Mouse (Mus musculus) kidney, adult 10 weeks (tissue): Measurements from ENCODE around the gene Nkiras2. TPM values are rescaled to one million over a fixed set of nuclear protein-coding genes. Genes with fewer than 3 reads are reported as not detected.

Source experiments
- polyA plus RNA-seq: library from polyadenylated mRNA; stranded (reverse); fragments of 350-450 nt; fragmentation: Illumina TruSeq; extraction: RNeasy Lipid Tissue Mini Kit (QIAGEN cat#74804); gene quantifications from one replicate; pipeline ENCODE4 v1.2.3, GENCODE M21; 2014; ENCODE audit warnings: low read depth, low replicate concordance

Nkiras2 gene
- 2.0 TPM for polyA plus RNA-seq

DNA sequence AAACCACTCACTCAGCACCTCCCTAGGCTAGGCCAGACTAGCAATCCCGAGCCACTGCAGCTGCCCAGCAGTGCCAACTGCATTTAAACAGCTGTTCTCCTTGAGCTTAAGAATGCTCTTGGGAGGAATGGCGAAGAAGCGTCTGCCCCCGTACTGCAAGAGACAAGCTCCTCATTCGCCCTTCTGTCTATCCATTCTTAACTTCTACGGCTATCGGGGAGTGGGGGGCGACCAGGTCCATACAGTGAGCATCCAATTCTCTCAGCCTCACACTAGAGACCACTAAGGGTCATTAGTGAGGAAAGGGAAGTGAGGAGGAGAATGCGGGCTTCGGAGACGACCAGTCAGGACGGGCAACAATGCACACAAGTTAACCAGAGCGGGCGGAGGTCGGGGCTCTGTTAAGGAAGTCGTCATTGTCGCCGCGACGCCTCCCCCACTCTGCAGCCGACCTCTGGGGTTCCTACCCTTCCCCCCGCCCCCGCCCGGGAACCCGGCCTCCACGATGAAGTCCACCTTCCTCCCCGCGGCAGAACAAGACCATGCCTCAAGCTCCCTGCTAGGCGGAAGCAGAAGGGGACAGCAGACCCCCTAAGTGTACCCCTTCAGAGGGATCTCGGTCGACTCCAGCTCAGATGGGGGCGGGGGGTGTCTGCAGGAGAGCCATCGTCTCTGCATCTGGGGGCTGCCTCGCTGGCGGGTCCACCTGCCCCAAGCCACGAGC lies at the start of gene Nkiras2:
Gene Nkiras2, plus strand, starts transcription at position 484 of the 724 bp plus-strand sequence.

DNA sequence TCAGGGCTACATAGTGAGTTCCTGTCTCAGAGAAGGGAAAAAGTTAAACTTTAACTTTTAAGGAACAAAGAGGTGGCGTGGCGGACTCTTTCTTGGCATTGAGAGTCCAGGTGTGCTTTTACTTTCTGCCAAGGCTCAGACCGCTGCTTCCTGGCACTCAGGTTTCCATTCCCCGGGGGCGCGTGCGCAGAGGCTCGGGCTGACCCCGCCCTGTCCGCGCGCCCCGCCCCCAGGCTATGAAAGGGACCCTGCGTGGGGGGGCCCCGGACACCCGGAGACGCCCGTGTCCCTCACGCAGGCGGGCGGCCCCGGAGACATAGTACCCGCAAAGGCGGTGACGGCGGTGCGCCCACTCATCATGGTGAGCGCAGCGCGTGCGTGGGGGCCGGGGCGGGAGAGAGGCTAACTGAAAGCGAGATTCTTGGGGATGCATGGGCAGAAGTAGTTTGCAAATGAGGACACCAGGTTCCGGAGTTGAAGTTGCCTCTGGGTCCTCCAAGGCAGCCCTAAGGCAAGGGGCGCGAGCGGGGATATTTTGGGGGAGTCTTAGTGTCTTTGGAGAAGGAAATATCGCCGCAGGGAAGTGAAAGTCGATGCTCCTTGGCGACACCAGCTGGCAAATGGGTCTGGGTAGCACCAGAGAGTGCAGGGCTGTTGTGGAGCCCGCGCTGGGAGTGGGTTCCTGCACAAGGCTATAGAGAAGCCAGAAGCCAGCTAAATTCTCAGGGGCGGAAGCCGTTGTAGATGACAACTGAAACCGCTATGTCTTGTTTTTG lies 44.1 kb upstream of the Nkiras2 start, which contains the start of gene Cnp:
Gene Cnp, plus strand, starts transcription at position 197 of the 776 bp plus-strand sequence.

DNA sequence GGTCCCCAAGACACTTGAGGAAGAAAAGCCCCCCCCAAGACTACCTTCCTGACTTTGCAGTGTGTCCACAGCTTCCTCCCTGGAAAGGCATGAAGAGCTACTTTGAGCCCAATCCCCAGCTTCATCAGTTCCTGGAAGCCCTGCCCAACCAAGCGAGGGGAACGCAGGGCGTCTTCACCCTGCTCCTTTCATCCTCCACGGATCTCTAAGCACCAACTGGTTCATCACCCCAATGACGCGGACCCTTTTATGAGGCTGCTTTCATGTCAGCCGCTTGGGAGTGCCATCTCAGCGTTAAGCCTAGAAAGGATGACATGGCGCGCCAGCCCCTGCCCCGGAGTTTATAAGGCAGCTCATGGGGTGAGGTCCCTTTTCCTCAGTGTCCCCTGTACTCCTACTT lies 938 bp downstream of the Nkiras2 start, which contains the start of gene Dnajc7:
Gene Dnajc7, minus strand, starts transcription at position 187 of the 400 bp plus-strand sequence.

Other genes starting within 250 kb of the Nkiras2 start
- gene Jup, start 221.5 kb upstream of the Nkiras2 start, polyA plus RNA-seq, result 2.7 TPM
- gene P3h4, start 204.4 kb upstream of the Nkiras2 start, polyA plus RNA-seq, result 4.2 TPM
- gene Fkbp10, start 203.5 kb upstream of the Nkiras2 start, polyA plus RNA-seq, result not detected
- 8.2 TPM for gene Nt5c3b, start 177.4 kb upstream of the Nkiras2 start, polyA plus RNA-seq
- not detected for gene Klhl10, start 177.3 kb upstream of the Nkiras2 start, polyA plus RNA-seq
- gene Klhl11, start 146.5 kb upstream of the Nkiras2 start, polyA plus RNA-seq, result 7.4 TPM
- 52.3 TPM for gene Acly, start 91.2 kb upstream of the Nkiras2 start, polyA plus RNA-seq
- gene Ttc25, start 73.6 kb upstream of the Nkiras2 start, polyA plus RNA-seq, result 0.53 TPM
- gene Cnp, start 44.3 kb upstream of the Nkiras2 start, polyA plus RNA-seq, result 2.3 TPM
- gene Dnajc7, start 924 bp downstream of the Nkiras2 start, polyA plus RNA-seq, result 114 TPM
- gene Zfp385c, start 73.2 kb downstream of the Nkiras2 start, polyA plus RNA-seq, result not detected
- 0.44 TPM for gene Dhx58, start 85.0 kb downstream of the Nkiras2 start, polyA plus RNA-seq
- gene Kat2a, start 93.2 kb downstream of the Nkiras2 start, polyA plus RNA-seq, result 1.3 TPM
- gene Hspb9, start 94.6 kb downstream of the Nkiras2 start, polyA plus RNA-seq, result not detected
- gene Rab5c, start 119.0 kb downstream of the Nkiras2 start, polyA plus RNA-seq, result 63.6 TPM
- gene Kcnh4, start 140.7 kb downstream of the Nkiras2 start, polyA plus RNA-seq, result not detected
- gene Hcrt, start 143.7 kb downstream of the Nkiras2 start, polyA plus RNA-seq, result not detected
- gene Ghdc, start 151.7 kb downstream of the Nkiras2 start, polyA plus RNA-seq, result 4.0 TPM
- gene Stat5b, start 231.5 kb downstream of the Nkiras2 start, polyA plus RNA-seq, result 4.4 TPM
- 2.6 TPM for gene Stat5a, start 240.1 kb downstream of the Nkiras2 start, polyA plus RNA-seq